8 mouse cellular contexts compared by ENCODE assay signal in the genomic region with DNA sequence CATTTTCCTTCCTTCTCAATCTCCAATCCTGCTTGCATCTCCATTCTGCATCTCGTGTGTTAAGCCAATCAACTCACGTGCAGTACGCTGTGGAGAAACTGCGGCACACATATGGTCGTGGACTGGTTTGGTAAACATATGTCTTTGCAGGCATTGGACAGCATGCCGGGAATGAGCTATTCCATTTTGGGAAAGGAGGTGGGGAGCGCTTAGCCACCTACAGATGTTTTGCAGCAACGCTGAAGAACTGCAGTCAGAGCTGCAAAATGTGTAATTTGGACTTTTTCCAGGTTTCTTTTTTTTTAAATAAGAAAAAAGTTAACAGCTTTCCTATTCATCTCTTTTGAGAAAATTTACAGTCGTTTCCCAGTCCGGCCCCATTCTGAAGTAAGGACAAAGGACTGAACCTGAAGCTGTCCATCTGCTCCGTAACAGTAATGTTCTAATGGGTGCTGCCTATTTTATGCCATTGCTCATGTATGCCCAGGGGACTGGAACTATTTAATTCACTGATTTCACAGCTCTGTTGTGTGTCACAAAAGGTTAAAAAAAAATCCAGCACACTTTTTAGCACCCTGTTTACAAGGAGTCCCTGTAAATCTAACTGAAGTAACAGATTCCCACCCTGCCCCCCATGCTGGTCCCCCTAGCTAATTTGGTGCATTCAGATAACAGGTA.
A peak's percentile ranks its signal among the peaks of the same experiment; 100 is the strongest.
DNase-seq lines count a peak whose midpoint lies in the region; ATAC-seq and TF ChIP-seq lines count a peak whose summit lies in the region.

No protein-coding gene starts in this region.

- peak; percentile 91 for ATAC-seq in hindbrain, postnatal 0 days
- ATAC-seq in limb, embryonic 14.5 days (ENCODE audit: low FRiP score, low read depth), result peak; percentile 72; the same call in 1 of the 2 replicates
- ATAC-seq in stomach, embryonic 16.5 days (ENCODE audit: insufficient read depth, low FRiP score), result no peak
- ATAC-seq in liver, embryonic 11.5 days (replicated peaks; ENCODE audit: low FRiP score), result no peak

- H3K4me2 ChIP-seq in hindbrain, postnatal 0 days (ENCODE audit: low read depth, low read length), result peak overlapping the region; percentile 52
- peak overlapping the region; percentile 41 for H3K4me2 ChIP-seq in limb, embryonic 14.5 days (replicated peaks; ENCODE audit: low read depth, low read length, severe bottlenecking)
- H3K4me2 ChIP-seq in stomach, embryonic 16.5 days (ENCODE audit: low read depth, low read length), result peak overlapping the region; percentile 51
- H3K4me2 ChIP-seq in liver, embryonic 11.5 days, result no peak overlapping the region

- TF ChIP-seq CTCF in hindbrain, postnatal 0 days (IDR thresholded peaks at IDR 0.05; ENCODE audit: low read depth), result no peak

- no peaks in the 10 kb centered on the region for H3K27me3 ChIP-seq in hindbrain, postnatal 0 days (ENCODE audit: insufficient read depth, low read length)
- H3K27me3 ChIP-seq in limb, embryonic 14.5 days (ENCODE audit: control insufficient read depth, insufficient read depth, low read length), result no peaks in the 10 kb centered on the region
- H3K27me3 ChIP-seq in stomach, embryonic 16.5 days (ENCODE audit: control insufficient read depth, insufficient read depth, low read length), result no peaks in the 10 kb centered on the region
- no peaks in the 10 kb centered on the region for H3K27me3 ChIP-seq in liver, embryonic 11.5 days (replicated peaks; ENCODE audit: control insufficient read depth, insufficient read depth, low read length)

- H3K4me3 ChIP-seq in hindbrain, postnatal 0 days (ENCODE audit: low read length), result peak overlapping the region; percentile 35
- peak overlapping the region; percentile 17 for H3K4me3 ChIP-seq in limb, embryonic 14.5 days (replicated peaks; ENCODE audit: low read length)
- no peak overlapping the region for H3K4me3 ChIP-seq in stomach, embryonic 16.5 days (replicated peaks; ENCODE audit: low read length)
- no peak overlapping the region for H3K4me3 ChIP-seq in liver, embryonic 11.5 days (ENCODE audit: low read depth, low read length)

- peak overlapping the region; percentile 44 for H3K9ac ChIP-seq in hindbrain, postnatal 0 days (replicated peaks; ENCODE audit: low read length)
- 0 out of 2 replicates have a peak overlapping the region, but pooled peaks have one; percentile 31 for H3K9ac ChIP-seq in limb, embryonic 14.5 days (ENCODE audit: low read depth, low read length, severe bottlenecking)
- no peak overlapping the region for H3K9ac ChIP-seq in stomach, embryonic 16.5 days (ENCODE audit: low read length)
- no peak overlapping the region for H3K9ac ChIP-seq in liver, embryonic 11.5 days (ENCODE audit: low read depth, low read length)

- TF ChIP-seq POLR2A in limb, embryonic 14.5 days (IDR thresholded peaks at IDR 0.05; ENCODE audit: borderline replicate concordance, extremely low read depth, insufficient read depth, insufficient read length), result no peak

- peak; percentile 70 for DNase-seq in cerebellum, adult 11 months
- peak; percentile 27 for DNase-seq in embryo, embryonic 11.5 days (ENCODE audit: low read depth, low spot score)
- peak; percentile 93 for DNase-seq in hindbrain, postnatal 0 days (ENCODE audit: low spot score)
- peak; percentile 38 for DNase-seq in limb, embryonic 14.5 days (ENCODE audit: low spot score)
- DNase-seq in liver, embryonic 11.5 days (ENCODE audit: low spot score), result no peak
- no peak for DNase-seq in lung, adult 18-20 months
- no peak for DNase-seq in lung, postnatal 10 days

- no peaks in the 10 kb centered on the region for H3K9me3 ChIP-seq in hindbrain, postnatal 0 days (ENCODE audit: low read length)
- no peaks in the 10 kb centered on the region for H3K9me3 ChIP-seq in limb, embryonic 14.5 days (ENCODE audit: control insufficient read depth, low read length)
- H3K9me3 ChIP-seq in stomach, embryonic 16.5 days (replicated peaks; ENCODE audit: control insufficient read depth, low read length), result no peaks in the 10 kb centered on the region
- H3K9me3 ChIP-seq in liver, embryonic 11.5 days (ENCODE audit: control insufficient read depth, low read length), result no peaks in the 10 kb centered on the region

- WGBS in hindbrain, postnatal 0 days, result 8% methylated on average over 11 of the region's 11 CpGs
- 24% methylated on average over 11 of the region's 11 CpGs for WGBS in limb, embryonic 14.5 days
- WGBS in stomach, embryonic 16.5 days, result 36% methylated on average over 11 of the region's 11 CpGs
- WGBS in liver, embryonic 11.5 days, result 74% methylated on average over 11 of the region's 11 CpGs

- H3K27ac ChIP-seq in hindbrain, postnatal 0 days, result peak overlapping the region; percentile 76
- H3K27ac ChIP-seq in limb, embryonic 14.5 days (replicated peaks; ENCODE audit: low read depth, low read length), result no peak overlapping the region
- H3K27ac ChIP-seq in stomach, embryonic 16.5 days (ENCODE audit: low read length), result no peak overlapping the region
- no peak overlapping the region for H3K27ac ChIP-seq in liver, embryonic 11.5 days (ENCODE audit: low read depth, low read length)

- H3K36me3 ChIP-seq in hindbrain, postnatal 0 days (ENCODE audit: insufficient read depth, low read length), result no peaks in the 10 kb centered on the region
- no peaks in the 10 kb centered on the region for H3K36me3 ChIP-seq in limb, embryonic 14.5 days (ENCODE audit: control insufficient read depth, insufficient read depth, low read length)
- no peaks in the 10 kb centered on the region for H3K36me3 ChIP-seq in stomach, embryonic 16.5 days (ENCODE audit: control insufficient read depth, insufficient read depth, low read length)
- no peaks in the 10 kb centered on the region for H3K36me3 ChIP-seq in liver, embryonic 11.5 days (ENCODE audit: control insufficient read depth, insufficient read depth, low read length)

- peaks cover 12% of the 10 kb centered on the region; the same call in 1 of the 2 replicates for H3K4me1 ChIP-seq in hindbrain, postnatal 0 days (ENCODE audit: insufficient read depth, low read length)
- H3K4me1 ChIP-seq in limb, embryonic 14.5 days (ENCODE audit: control insufficient read depth, insufficient read depth, low read length), result 0 out of 2 replicates have a peak, but pooled peaks cover 3% of the 10 kb centered on the region
- H3K4me1 ChIP-seq in stomach, embryonic 16.5 days (ENCODE audit: control insufficient read depth, insufficient read depth, low read length), result no peaks in the 10 kb centered on the region
- no peaks in the 10 kb centered on the region for H3K4me1 ChIP-seq in liver, embryonic 11.5 days (replicated peaks; ENCODE audit: control insufficient read depth, insufficient read depth, low read length)

Comparison
In these comparisons a context has a peak if more than half of its experiments do, and no peak if none do; other contexts are left out.
1. DNase-seq: peak in cerebellum, adult 11 months (single experiment), embryo, embryonic 11.5 days (single experiment), hindbrain, postnatal 0 days (single experiment) and limb, embryonic 14.5 days (single experiment); none in liver, embryonic 11.5 days (single experiment), lung, adult 18-20 months (0 of 2) and lung, postnatal 10 days (single experiment).
2. ATAC-seq: peak in hindbrain, postnatal 0 days (single experiment) and limb, embryonic 14.5 days (single experiment); none in stomach, embryonic 16.5 days (single experiment) and liver, embryonic 11.5 days (single experiment).
3. H3K4me3 ChIP-seq: peak in hindbrain, postnatal 0 days (single experiment) and limb, embryonic 14.5 days (single experiment); none in stomach, embryonic 16.5 days (single experiment) and liver, embryonic 11.5 days (single experiment).
4. H3K9ac ChIP-seq: peak in hindbrain, postnatal 0 days (single experiment) and limb, embryonic 14.5 days (single experiment); none in stomach, embryonic 16.5 days (single experiment) and liver, embryonic 11.5 days (single experiment).